Mouse (Mus musculus): ENCODE measurements around the gene Cttnbp2nl. TPM values are rescaled to one million over a fixed set of nuclear protein-coding genes. Genes with fewer than 3 reads are reported as not detected.

The Cttnbp2nl gene
- total and polyA plus RNA-seq, 2 experiments from 2014 or later, result 24.9 to 42.4 TPM

GRCm38 (mm10) chr3:105052171-105052936 lies 592 bp downstream of the Cttnbp2nl start:
- H3K9ac ChIP-seq (replicated peaks; ENCODE audit: low read length), result peak overlapping the region; percentile 92
- H3K4me3 ChIP-seq (ENCODE audit: low read length), result peak overlapping the region; percentile 68
- 2% methylated on average over 31 of the region's 37 CpGs for WGBS
- no peaks in the 10 kb centered on the region for H3K9me3 ChIP-seq (ENCODE audit: low read length)
- peak overlapping the region; percentile 71 for H3K4me2 ChIP-seq (ENCODE audit: low read depth, low read length)
- H3K27me3 ChIP-seq (ENCODE audit: insufficient read depth, low read length), result no peaks in the 10 kb centered on the region
- DNase-seq (ENCODE audit: low spot score), result peak; percentile 46
- peak; percentile 60 for ATAC-seq
- no peak for TF ChIP-seq CTCF (IDR thresholded peaks at IDR 0.05; ENCODE audit: low read depth)
- no peaks in the 10 kb centered on the region for H3K36me3 ChIP-seq (ENCODE audit: insufficient read depth, low read length)
- H3K27ac ChIP-seq, result peak overlapping the region; percentile 90
- H3K4me1 ChIP-seq (ENCODE audit: insufficient read depth, low read length), result peaks cover 8% of the 10 kb centered on the region

DNA sequence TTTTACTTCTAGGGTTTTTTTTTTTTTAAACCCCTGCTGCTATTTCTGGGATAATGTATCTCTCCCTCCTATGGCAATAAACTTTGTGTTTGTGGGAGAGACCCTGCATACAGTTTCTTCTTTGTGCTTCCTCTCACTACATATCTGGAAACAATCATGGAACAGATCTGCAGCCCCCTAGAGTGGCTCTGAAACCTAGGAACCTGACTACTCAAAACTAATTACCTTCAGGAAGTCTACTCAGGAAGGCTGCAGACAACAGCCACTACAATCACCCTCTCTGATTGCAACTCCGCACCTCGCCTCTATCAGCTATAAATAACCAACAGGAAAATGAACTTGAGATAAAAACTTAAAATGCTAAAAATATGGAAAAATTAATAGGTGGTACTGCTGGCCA lies 1.8 kb downstream of the Cttnbp2nl start:
- Histone ChIP-seq H3K4me2 (ENCODE audit: low read depth, low read length) (peak overlapping the region; percentile 71), H3K27ac (no peak overlapping the region), H3K4me3 (ENCODE audit: low read length) (peak overlapping the region; percentile 68), H3K27me3 (ENCODE audit: insufficient read depth, low read length) (no peaks in the 10 kb centered on the region), H3K9me3 (ENCODE audit: low read length) (no peaks in the 10 kb centered on the region), H3K36me3 (ENCODE audit: insufficient read depth, low read length) (no peaks in the 10 kb centered on the region), H3K9ac (replicated peaks; ENCODE audit: low read length) (peak overlapping the region; percentile 92; the same call in 1 of the 2 replicates), H3K4me1 (ENCODE audit: insufficient read depth, low read length) (peaks cover 8% of the 10 kb centered on the region)
- no peak for TF ChIP-seq CTCF (IDR thresholded peaks at IDR 0.05; ENCODE audit: low read depth)
- no peak for DNase-seq (ENCODE audit: low spot score)
- WGBS, result 64% methylated on average over 2 of the region's 2 CpGs
- ATAC-seq, result no peak

DNA sequence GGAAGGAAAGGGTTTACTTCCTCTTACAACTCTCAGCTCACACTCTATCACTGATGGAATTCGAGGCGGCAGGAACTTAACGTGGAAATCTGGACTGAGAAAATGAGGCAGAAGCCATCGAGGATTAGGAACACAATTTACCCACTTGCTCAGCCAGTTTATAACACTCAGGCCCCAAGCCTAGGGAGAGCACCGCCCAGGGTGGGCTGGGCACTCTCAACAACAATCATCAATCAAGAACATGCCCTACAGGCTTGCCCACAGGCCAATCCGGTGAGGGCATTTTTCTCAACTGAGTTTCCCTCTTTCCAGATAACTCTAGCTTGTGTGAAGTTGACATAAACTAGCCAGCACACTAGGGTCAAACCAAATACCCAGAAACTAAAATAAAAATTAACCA lies 3.1 kb downstream of the Cttnbp2nl start:
- Histone ChIP-seq H3K4me2 (ENCODE audit: low read depth, low read length) (peak overlapping the region; percentile 6; the same call in 1 of the 2 replicates), H3K4me1 (ENCODE audit: insufficient read depth, low read length) (peaks cover 8% of the 10 kb centered on the region), H3K9ac (replicated peaks; ENCODE audit: low read length) (no peak overlapping the region), H3K27me3 (ENCODE audit: insufficient read depth, low read length) (no peaks in the 10 kb centered on the region), H3K9me3 (ENCODE audit: low read length) (no peaks in the 10 kb centered on the region), H3K36me3 (ENCODE audit: insufficient read depth, low read length) (no peaks in the 10 kb centered on the region), H3K4me3 (ENCODE audit: low read length) (no peak overlapping the region), H3K27ac (no peak overlapping the region)
- 79% methylated on average over 6 of the region's 6 CpGs for WGBS
- ATAC-seq (no peak), DNase-seq (ENCODE audit: low spot score) (no peak)
- TF ChIP-seq CTCF (IDR thresholded peaks at IDR 0.05; ENCODE audit: low read depth), result no peak

GRCm38 (mm10) chr3:105047616-105048015 lies 5.3 kb downstream of the Cttnbp2nl start:
- ATAC-seq (no peak), DNase-seq (ENCODE audit: low spot score) (no peak)
- H3K27me3 ChIP-seq (ENCODE audit: insufficient read depth, low read length), result no peaks in the 10 kb centered on the region
- H3K4me2 ChIP-seq (ENCODE audit: low read depth, low read length), result no peak overlapping the region
- no peak for TF ChIP-seq CTCF (IDR thresholded peaks at IDR 0.05; ENCODE audit: low read depth)
- H3K36me3 ChIP-seq (ENCODE audit: insufficient read depth, low read length), result no peaks in the 10 kb centered on the region
- no peak overlapping the region for H3K9ac ChIP-seq (replicated peaks; ENCODE audit: low read length)
- H3K4me1 ChIP-seq (ENCODE audit: insufficient read depth, low read length), result peaks cover 12% of the 10 kb centered on the region
- WGBS, result 74% methylated on average over 8 of the region's 8 CpGs
- H3K9me3 ChIP-seq (ENCODE audit: low read length), result no peaks in the 10 kb centered on the region
- H3K27ac ChIP-seq, result no peak overlapping the region
- no peak overlapping the region for H3K4me3 ChIP-seq (ENCODE audit: low read length)

DNA sequence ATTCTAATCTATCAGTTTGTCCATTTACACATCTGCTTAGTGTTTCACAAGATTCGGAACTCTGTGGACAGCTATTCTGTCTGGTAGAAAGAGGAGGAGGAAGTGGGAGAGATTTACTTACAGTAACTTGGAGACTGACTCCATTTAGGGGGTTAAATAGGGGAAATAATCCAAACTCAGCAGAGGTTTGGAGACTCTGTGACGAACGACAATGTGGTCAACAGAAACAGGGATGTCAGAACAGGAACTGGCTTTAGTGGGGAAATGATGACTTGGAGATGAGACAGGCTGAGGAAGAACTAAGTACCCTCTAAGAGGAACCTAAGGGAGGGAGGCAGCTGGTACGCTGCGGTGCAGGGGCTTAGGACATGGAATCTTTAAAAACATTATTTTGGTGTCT lies 6.1 kb downstream of the Cttnbp2nl start:
- no peaks in the 10 kb centered on the region for H3K36me3 ChIP-seq (ENCODE audit: insufficient read depth, low read length)
- no peak for DNase-seq (ENCODE audit: low spot score)
- 75% methylated on average over 5 of the region's 5 CpGs for WGBS
- no peak overlapping the region for H3K9ac ChIP-seq (replicated peaks; ENCODE audit: low read length)
- no peak overlapping the region for H3K4me3 ChIP-seq (ENCODE audit: low read length)
- no peak for ATAC-seq
- no peak overlapping the region for H3K4me2 ChIP-seq (ENCODE audit: low read depth, low read length)
- H3K27ac ChIP-seq, result no peak overlapping the region
- TF ChIP-seq CTCF (IDR thresholded peaks at IDR 0.05; ENCODE audit: low read depth), result no peak
- no peaks in the 10 kb centered on the region for H3K9me3 ChIP-seq (ENCODE audit: low read length)
- no peaks in the 10 kb centered on the region for H3K27me3 ChIP-seq (ENCODE audit: insufficient read depth, low read length)
- H3K4me1 ChIP-seq (ENCODE audit: insufficient read depth, low read length), result peaks cover 12% of the 10 kb centered on the region

DNA sequence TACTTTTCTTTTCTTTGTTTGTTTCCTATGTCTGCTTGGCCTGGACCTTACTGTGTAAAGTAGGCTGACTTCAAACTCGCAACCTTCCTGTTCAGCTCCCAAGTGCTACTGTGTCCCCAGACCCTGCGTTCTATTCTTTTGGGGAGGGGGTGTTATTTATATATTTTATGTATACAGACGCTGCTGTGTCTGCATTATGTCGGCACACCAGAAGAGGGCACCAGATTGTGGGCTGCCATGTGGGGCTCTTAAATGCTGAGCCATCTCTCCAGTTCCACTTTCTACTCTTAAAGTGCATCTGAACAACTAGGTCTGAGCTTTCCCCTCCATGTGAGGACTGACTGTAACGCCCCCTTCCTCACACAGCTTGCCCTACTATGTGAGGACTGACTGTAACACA lies 9.2 kb downstream of the Cttnbp2nl start:
- Histone ChIP-seq H3K4me1 (ENCODE audit: insufficient read depth, low read length) (0 out of 2 replicates have a peak, but pooled peaks cover 3% of the 10 kb centered on the region), H3K9ac (replicated peaks; ENCODE audit: low read length) (no peak overlapping the region), H3K36me3 (ENCODE audit: insufficient read depth, low read length) (no peaks in the 10 kb centered on the region), H3K9me3 (ENCODE audit: low read length) (no peaks in the 10 kb centered on the region), H3K4me3 (ENCODE audit: low read length) (no peak overlapping the region), H3K27ac (no peak overlapping the region), H3K4me2 (ENCODE audit: low read depth, low read length) (no peak overlapping the region), H3K27me3 (ENCODE audit: insufficient read depth, low read length) (no peaks in the 10 kb centered on the region)
- TF ChIP-seq CTCF (IDR thresholded peaks at IDR 0.05; ENCODE audit: low read depth), result peak; percentile 5; the same call in 1 of the 2 replicates
- DNase-seq (ENCODE audit: low spot score), result no peak
- ATAC-seq, result no peak
- WGBS, result 93% methylated on average over 5 of the region's 5 CpGs
